ENCODE assay signal across 8 mouse cellular contexts in genomic region chr13:95443376-95444233, GRCm38 (mm10). TPM values are rescaled to one million over a fixed set of nuclear protein-coding genes. Genes with fewer than 3 reads are reported as not detected.
DNase-seq lines count a peak whose midpoint lies in the region; ATAC-seq and TF ChIP-seq lines count a peak whose summit lies in the region.

No protein-coding gene starts in this region.

- no peaks in the 10 kb centered on the region for H3K9me3 ChIP-seq in heart, embryonic 16.5 days (replicated peaks; ENCODE audit: control insufficient read depth, low read length)
- no peaks in the 10 kb centered on the region for H3K9me3 ChIP-seq in lung, postnatal 0 days (ENCODE audit: low read length)
- no peaks in the 10 kb centered on the region for H3K9me3 ChIP-seq in stomach, embryonic 14.5 days (ENCODE audit: control insufficient read depth, low read depth, low read length)

- H3K4me1 ChIP-seq in heart, embryonic 16.5 days (ENCODE audit: control insufficient read depth, insufficient read depth, low read length): peaks cover 5% of the 10 kb centered on the region; the same call in 1 of the 2 replicates
- peaks cover 7% of the 10 kb centered on the region; the same call in 1 of the 2 replicates for H3K4me1 ChIP-seq in lung, postnatal 0 days (ENCODE audit: insufficient read depth, low read depth, low read length)
- no peaks in the 10 kb centered on the region for H3K4me1 ChIP-seq in stomach, embryonic 14.5 days (ENCODE audit: control insufficient read depth, insufficient read depth, low read length)

- no peak for DNase-seq in left cerebral cortex, adult 2 months (ENCODE audit: extremely low spot score in 1 of 2, low spot score in 2 of 2)
- DNase-seq in left cerebral cortex, postnatal 36 days (ENCODE audit: low spot score in 2 of 2): no peak
- DNase-seq in embryo, embryonic 10 days (ENCODE audit: low spot score): peak; percentile 72
- DNase-seq in lung, postnatal 0 days (ENCODE audit: low spot score): peak; percentile 70
- no peak for DNase-seq in thymus, postnatal 0 days (ENCODE audit: low spot score)
- DNase-seq in frontal cortex, postnatal 14 days (ENCODE audit: low spot score in 2 of 2): no peak

- no peaks in the 10 kb centered on the region for H3K36me3 ChIP-seq in heart, embryonic 16.5 days (ENCODE audit: control insufficient read depth, insufficient read depth)
- H3K36me3 ChIP-seq in lung, postnatal 0 days (ENCODE audit: insufficient read depth, low read length): no peaks in the 10 kb centered on the region
- no peaks in the 10 kb centered on the region for H3K36me3 ChIP-seq in stomach, embryonic 14.5 days (ENCODE audit: control insufficient read depth, insufficient read depth, low read length)

- WGBS in heart, embryonic 16.5 days: 2% methylated on average over 44 of the region's 46 CpGs
- 2% methylated on average over 46 of the region's 46 CpGs for WGBS in lung, postnatal 0 days
- 1% methylated on average over 46 of the region's 46 CpGs for WGBS in stomach, embryonic 14.5 days

- intact Hi-C loops in left cerebral cortex, adult 2 months (cut with DNase I): no loop called here
- intact Hi-C loops in left cerebral cortex, postnatal 36 days (cut with DNase I): no loop called here

- peak overlapping the region; percentile 79 for H3K4me2 ChIP-seq in heart, embryonic 16.5 days (ENCODE audit: low read depth, low read length)
- peak overlapping the region; percentile 51 for H3K4me2 ChIP-seq in lung, postnatal 0 days (replicated peaks; ENCODE audit: low read depth, low read length)
- H3K4me2 ChIP-seq in stomach, embryonic 14.5 days (replicated peaks; ENCODE audit: low read depth, low read length): peak overlapping the region; percentile 67

- peak overlapping the region; percentile 40 for H3K4me3 ChIP-seq in left cerebral cortex, adult 2 months
- peak overlapping the region; percentile 54 for H3K4me3 ChIP-seq in heart, embryonic 16.5 days (ENCODE audit: low read length)
- peak overlapping the region; percentile 22 for H3K4me3 ChIP-seq in lung, postnatal 0 days (ENCODE audit: low read depth, low read length)
- peak overlapping the region; percentile 30 for H3K4me3 ChIP-seq in stomach, embryonic 14.5 days (ENCODE audit: low read depth, low read length)

- H3K27me3 ChIP-seq in heart, embryonic 16.5 days (ENCODE audit: control insufficient read depth, insufficient read depth, low read length): peaks cover 22% of the 10 kb centered on the region
- H3K27me3 ChIP-seq in lung, postnatal 0 days (replicated peaks; ENCODE audit: insufficient read depth, low read length): peaks cover 16% of the 10 kb centered on the region
- peaks cover 15% of the 10 kb centered on the region; the same call in 1 of the 2 replicates for H3K27me3 ChIP-seq in stomach, embryonic 14.5 days (ENCODE audit: control insufficient read depth, insufficient read depth, low read length)

- ATAC-seq in heart, embryonic 16.5 days (replicated peaks; ENCODE audit: extremely low read depth, insufficient read depth, low FRiP score): no peak; the same call in 1 of the 2 replicates
- ATAC-seq in lung, postnatal 0 days: peak; percentile 75
- peak; percentile 46; the same call in 1 of the 2 replicates for ATAC-seq in stomach, embryonic 14.5 days (ENCODE audit: insufficient number of reproducible peaks, insufficient read depth, low FRiP score, low read depth)

- H3K27ac ChIP-seq in left cerebral cortex, adult 2 months: no peak overlapping the region
- H3K27ac ChIP-seq in heart, embryonic 16.5 days (ENCODE audit: low read length): no peak overlapping the region
- no peak overlapping the region for H3K27ac ChIP-seq in lung, postnatal 0 days (ENCODE audit: low read length)
- no peak overlapping the region for H3K27ac ChIP-seq in stomach, embryonic 14.5 days (ENCODE audit: low read length)

- H3K9ac ChIP-seq in heart, embryonic 16.5 days (ENCODE audit: low read length): peak overlapping the region; percentile 35; the same call in 1 of the 2 replicates
- no peak overlapping the region for H3K9ac ChIP-seq in lung, postnatal 0 days (replicated peaks; ENCODE audit: low read depth)
- peak overlapping the region; percentile 4; the same call in 1 of the 2 replicates for H3K9ac ChIP-seq in stomach, embryonic 14.5 days (replicated peaks; ENCODE audit: low read depth, low read length)

- peak; percentile 10 for TF ChIP-seq CTCF in left cerebral cortex, adult 2 months (IDR thresholded peaks at IDR 0.05)
- TF ChIP-seq CTCF in lung, postnatal 0 days (IDR thresholded peaks at IDR 0.05): peak; percentile 53

- no peak for TF ChIP-seq EP300 in lung, postnatal 0 days (IDR thresholded peaks at IDR 0.05)

RNA-seq across cellular contexts. Expression of gene Crhbp, which starts 1.1 kb away (rescaled TPM):
- 10 to 100 TPM; 24.5 to 25.0 TPM for total RNA-seq in left cerebral cortex, adult 2 months (2021)
- 10 to 100 TPM; 21.2 to 23.5 TPM for total RNA-seq in left cerebral cortex, postnatal 36 days (2021)
- 0.25 and 0.66 TPM in 2 replicates for polyA plus RNA-seq in heart, embryonic 16.5 days (2015; fragmentation: Nextera tagmentation; extraction: Ambion mirVana)
- not detected in 2 replicates for polyA plus RNA-seq in lung, postnatal 0 days (2015; fragmentation: Nextera tagmentation; extraction: Ambion mirVana)
- 0.19 and 0.24 TPM in 2 replicates for polyA plus RNA-seq in stomach, embryonic 14.5 days (2014; fragmentation: Nextera tagmentation; extraction: Ambion mirVana)
- polyA plus RNA-seq in thymus, postnatal 0 days (2015; fragmentation: Nextera tagmentation; extraction: Ambion mirVana): 3.6 and 4.2 TPM in 2 replicates

RNA-seq across cellular contexts. Expression of gene S100z, which starts 34.9 kb away (rescaled TPM):
- not detected for total RNA-seq in left cerebral cortex, adult 2 months (2021)
- not detected for total RNA-seq in left cerebral cortex, postnatal 36 days (2021)
- not detected in 2 replicates for polyA plus RNA-seq in heart, embryonic 16.5 days (2015; fragmentation: Nextera tagmentation; extraction: Ambion mirVana)
- not detected in 2 replicates for polyA plus RNA-seq in lung, postnatal 0 days (2015; fragmentation: Nextera tagmentation; extraction: Ambion mirVana)
- polyA plus RNA-seq in stomach, embryonic 14.5 days (2014; fragmentation: Nextera tagmentation; extraction: Ambion mirVana): 0.78 TPM in 1 of 2 replicates, not detected in the other
- 0.89 and 1.4 TPM in 2 replicates for polyA plus RNA-seq in thymus, postnatal 0 days (2015; fragmentation: Nextera tagmentation; extraction: Ambion mirVana)

Comparison
In these comparisons a context has a peak if more than half of its experiments do, and no peak if none do; other contexts are left out.
1. DNase-seq: peak in embryo, embryonic 10 days (single experiment) and lung, postnatal 0 days (single experiment); none in left cerebral cortex, adult 2 months (0 of 2), left cerebral cortex, postnatal 36 days (0 of 2), thymus, postnatal 0 days (single experiment) and frontal cortex, postnatal 14 days (0 of 2).
2. Peak in every context shown above with its lines, with median percentiles within 50 percentile points of each other: H3K4me3 ChIP-seq and H3K4me2 ChIP-seq.